Mouse (Mus musculus) brain, embryonic 14.5 days (tissue): ENCODE measurements around the gene Glb1.

Experiments
- CTCF ChIP-seq: fragments of 200-500 bp; IDR thresholded peaks from 2 replicates; pipeline ENCODE4 v1.5.1; 2012; ENCODE audit warnings: inconsistent platforms, mild to moderate bottlenecking, moderate library complexity, borderline replicate concordance; ENCODE audit not compliant: insufficient read depth, insufficient read length; ENCODE audit errors: extremely low read depth
- POLR2A ChIP-seq: fragments of 200-500 bp; IDR thresholded peaks from 2 replicates; pipeline ENCODE4 v1.6.1; 2012; ENCODE audit warnings: mild to moderate bottlenecking, inconsistent platforms, borderline replicate concordance; ENCODE audit not compliant: poor library complexity, insufficient read depth, insufficient read length, severe bottlenecking; ENCODE audit errors: extremely low read depth

DNA sequence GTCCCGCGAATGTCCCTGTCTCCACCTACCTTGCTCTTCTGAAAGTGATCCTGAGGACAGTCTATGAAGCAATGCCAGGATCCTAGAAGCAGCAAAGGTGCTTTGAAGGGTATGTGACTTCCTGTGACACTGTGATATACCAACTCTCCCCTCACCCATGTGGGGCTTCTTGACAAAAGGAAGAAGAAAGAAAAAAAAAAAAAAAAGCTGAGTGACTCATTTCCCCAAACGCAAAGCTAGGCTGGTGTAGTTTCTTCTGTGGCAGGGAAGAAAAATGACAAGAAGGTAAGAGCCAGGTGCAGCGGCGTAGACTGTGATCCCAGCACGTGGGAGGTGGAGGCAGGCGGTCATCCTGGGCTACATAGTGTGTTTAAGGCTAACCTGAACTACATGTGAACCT lies 95.6 kb downstream of the Glb1 start:
- no peak for TF ChIP-seq CTCF
- TF ChIP-seq POLR2A, result no peak
